Mouse (Mus musculus): ENCODE results near the gene Fam227b.

The Fam227b gene

GRCm38 (mm10) chr2:126151855-126152571, at the start of gene Fam227b, which contains the start of gene Dtwd1:
Fam227b (minus strand) TSS chr2:126152004.
Dtwd1 (plus strand) TSS chr2:126152141.
- DNase-seq (ENCODE audit: low read depth, low spot score) = peak; percentile 96

GRCm38 (mm10) chr2:126198971-126199370, 47.2 kb upstream of the Fam227b start:
- DNase-seq (ENCODE audit: low read depth, low spot score) = no peak

GRCm38 (mm10) chr2:126195631-126196356, 44.0 kb upstream of the Fam227b start:
- no peak for DNase-seq (ENCODE audit: low read depth, low spot score)

GRCm38 (mm10) chr2:126192129-126192528, 40.3 kb upstream of the Fam227b start:
- no peak for DNase-seq (ENCODE audit: low read depth, low spot score)

- no peak for DNase-seq (ENCODE audit: low read depth, low spot score)
Measured at GRCm38 (mm10) chr2:126191306-126191705, 39.5 kb upstream of the Fam227b start.

GRCm38 (mm10) chr2:126171427-126171826, 19.6 kb upstream of the Fam227b start:
- DNase-seq (ENCODE audit: low read depth, low spot score) = no peak

GRCm38 (mm10) chr2:126166848-126167617, 15.2 kb upstream of the Fam227b start:
- DNase-seq (ENCODE audit: low read depth, low spot score) = no peak

- DNase-seq (ENCODE audit: low read depth, low spot score) = no peak
Measured at GRCm38 (mm10) chr2:126166335-126166734, 14.5 kb upstream of the Fam227b start.

- DNase-seq (ENCODE audit: low read depth, low spot score) = no peak
Measured at GRCm38 (mm10) chr2:126165277-126166018, 13.6 kb upstream of the Fam227b start.

GRCm38 (mm10) chr2:126147723-126148122, 4.1 kb downstream of the Fam227b start:
- peak; percentile 9 for DNase-seq (ENCODE audit: low read depth, low spot score)

GRCm38 (mm10) chr2:126094616-126095015, 57.2 kb downstream of the Fam227b start:
- DNase-seq (ENCODE audit: low read depth, low spot score) = no peak

GRCm38 (mm10) chr2:126090432-126090831, 61.4 kb downstream of the Fam227b start:
- no peak for DNase-seq (ENCODE audit: low read depth, low spot score)

- DNase-seq (ENCODE audit: low read depth, low spot score) = no peak
Measured at GRCm38 (mm10) chr2:126086187-126086586, 65.6 kb downstream of the Fam227b start.

GRCm38 (mm10) chr2:126084326-126084725, 67.5 kb downstream of the Fam227b start:
- no peak for DNase-seq (ENCODE audit: low read depth, low spot score)

- DNase-seq (ENCODE audit: low read depth, low spot score) = no peak
Measured at GRCm38 (mm10) chr2:126079086-126079485, 72.7 kb downstream of the Fam227b start.

GRCm38 (mm10) chr2:126076506-126076905, 75.3 kb downstream of the Fam227b start:
- no peak for DNase-seq (ENCODE audit: low read depth, low spot score)

GRCm38 (mm10) chr2:126073744-126074143, 78.1 kb downstream of the Fam227b start:
- DNase-seq (ENCODE audit: low read depth, low spot score) = no peak

GRCm38 (mm10) chr2:126069740-126070139, 82.1 kb downstream of the Fam227b start:
- no peak for DNase-seq (ENCODE audit: low read depth, low spot score)

- DNase-seq (ENCODE audit: low read depth, low spot score) = no peak
Measured at GRCm38 (mm10) chr2:126065303-126065856, 86.4 kb downstream of the Fam227b start.

- no peak for DNase-seq (ENCODE audit: low read depth, low spot score)
Measured at GRCm38 (mm10) chr2:126064814-126065213, 87.0 kb downstream of the Fam227b start.

- DNase-seq (ENCODE audit: low read depth, low spot score) = no peak
Measured at GRCm38 (mm10) chr2:126062876-126063275, 88.9 kb downstream of the Fam227b start.

All from retina, adult 2 months (tissue).